Mouse (Mus musculus): ENCODE data around the gene Six4. TPM values are rescaled to one million over a fixed set of nuclear protein-coding genes. Genes with fewer than 3 reads are reported as not detected.

Six4 gene
- polyA plus RNA-seq, 2 experiments = 0.02 TPM; not detected in 1

DNA sequence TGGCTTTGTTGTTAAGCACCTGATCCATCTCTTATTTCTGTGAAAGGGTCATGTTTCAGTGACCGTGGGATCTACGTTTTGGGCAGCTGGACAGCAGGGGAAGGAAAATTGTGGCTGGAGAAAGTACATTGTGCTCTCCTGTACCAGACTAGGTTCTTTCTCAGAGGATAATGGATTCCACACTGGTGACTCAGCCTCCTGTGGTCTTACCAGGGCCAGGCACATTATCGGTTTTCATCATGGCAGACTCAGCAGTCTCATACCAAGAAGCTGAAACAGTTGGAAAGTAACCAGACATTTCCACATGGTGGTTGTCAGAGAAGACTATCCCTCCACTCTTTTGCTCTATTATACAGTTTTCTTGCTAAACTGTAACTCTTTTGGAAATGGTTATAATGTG, 34.0 kb upstream of the Six4 start:
- Histone ChIP-seq H3K4me3 (ENCODE audit: insufficient read depth in 1 of 2, low read depth in 2 of 2, low read length in 2 of 2) (no peak overlapping the region), H3K36me3 (replicated peaks; ENCODE audit: control insufficient read depth, insufficient read depth, low read depth) (no peaks in the 10 kb centered on the region), H3K27ac (no peak overlapping the region), H3K4me1 (replicated peaks; ENCODE audit: control insufficient read depth in 2 of 2, insufficient read depth in 2 of 2, low read length in 1 of 2) (peaks cover 0 to 1% of the 10 kb centered on the region in 2 experiments; a peak in 1 of 4 replicates), H3K9ac (replicated peaks) (no peak overlapping the region), H3K9me3 (ENCODE audit: control insufficient read depth, low read length) (no peaks in the 10 kb centered on the region), H3K4me2 (ENCODE audit: low read depth) (no peak overlapping the region), H3K27me3 (ENCODE audit: control insufficient read depth, insufficient read depth, low read length) (no peaks in the 10 kb centered on the region)
- no peak for DNase-seq (ENCODE audit: low read depth in 3 of 3, low spot score in 3 of 3)
- no peak for ATAC-seq (ENCODE audit: insufficient read depth)
- 58% methylated on average over 3 of the region's 3 CpGs for whole genome bisulfite sequencing (ENCODE audit: insufficient replicate concordance)
- TF ChIP-seq EP300 (IDR thresholded peaks at IDR 0.05; ENCODE audit: low read depth) = no peak
- TF ChIP-seq CTCF (IDR thresholded peaks at IDR 0.05; ENCODE audit: low read depth) = no peak

DNA sequence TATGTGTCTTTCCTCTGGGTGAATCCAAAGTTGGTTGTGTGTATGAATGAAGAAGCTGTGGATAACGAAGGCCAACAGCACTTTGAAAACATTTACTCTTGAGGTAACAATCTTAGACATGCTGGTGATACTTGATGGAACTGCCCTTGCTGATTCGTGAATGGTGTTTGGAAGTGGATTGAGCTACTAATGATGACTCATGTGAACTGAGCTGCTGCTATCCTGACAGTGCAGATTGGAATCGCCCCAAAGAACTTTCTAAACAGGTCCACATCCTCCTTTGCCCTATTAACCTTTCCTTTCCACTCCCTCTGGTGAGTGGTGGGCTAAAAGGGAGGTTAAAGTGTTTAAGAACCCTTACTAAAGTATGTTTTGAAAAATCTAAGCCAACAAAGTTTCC, 27.5 kb upstream of the Six4 start:
- ATAC-seq (ENCODE audit: insufficient read depth) = peak; percentile 60; the same call in 1 of the 2 replicates
- no peaks in the 10 kb centered on the region for H3K36me3 ChIP-seq (replicated peaks; ENCODE audit: control insufficient read depth, insufficient read depth, low read depth)
- no peak overlapping the region for H3K9ac ChIP-seq (replicated peaks)
- 72% methylated on average over 3 of the region's 3 CpGs for WGBS (ENCODE audit: insufficient replicate concordance)
- no peaks in the 10 kb centered on the region for H3K4me1 ChIP-seq (replicated peaks; ENCODE audit: control insufficient read depth in 2 of 2, insufficient read depth in 2 of 2, low read length in 1 of 2)
- no peak overlapping the region for H3K27ac ChIP-seq
- H3K27me3 ChIP-seq (ENCODE audit: control insufficient read depth, insufficient read depth, low read length) = no peaks in the 10 kb centered on the region
- no peaks in the 10 kb centered on the region for H3K9me3 ChIP-seq (ENCODE audit: control insufficient read depth, low read length)
- DNase-seq (ENCODE audit: low read depth in 3 of 3, low spot score in 3 of 3) = no peak
- TF ChIP-seq CTCF (IDR thresholded peaks at IDR 0.05; ENCODE audit: low read depth) (no peak), EP300 (IDR thresholded peaks at IDR 0.05; ENCODE audit: low read depth) (no peak)
- no peak overlapping the region for H3K4me3 ChIP-seq (ENCODE audit: insufficient read depth in 1 of 2, low read depth in 2 of 2, low read length in 2 of 2)
- H3K4me2 ChIP-seq (ENCODE audit: low read depth) = no peak overlapping the region

DNA sequence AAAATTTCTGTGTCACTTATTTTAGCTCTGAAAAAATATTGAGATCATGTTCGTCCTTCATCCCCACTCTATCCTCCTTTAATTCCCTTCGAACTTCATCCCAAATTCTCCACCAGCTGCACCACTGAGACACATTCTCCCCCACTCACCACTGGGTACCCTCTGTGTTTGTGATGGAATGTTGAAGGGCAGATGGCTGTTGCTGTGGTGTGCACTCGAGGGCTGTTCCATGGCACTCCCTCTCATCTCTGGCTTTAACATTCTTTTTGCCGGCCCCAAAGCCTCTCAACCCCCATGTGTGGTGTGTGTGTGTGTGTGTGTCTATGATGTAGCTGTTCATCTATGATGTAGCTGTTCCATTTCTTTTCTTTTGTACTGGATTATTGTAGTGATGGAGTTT, 12.0 kb upstream of the Six4 start:
- Histone ChIP-seq H3K4me1 (replicated peaks; ENCODE audit: control insufficient read depth in 2 of 2, insufficient read depth in 2 of 2, low read length in 1 of 2) (peaks cover 3 to 4% of the 10 kb centered on the region in 2 experiments), H3K27me3 (ENCODE audit: control insufficient read depth, insufficient read depth, low read length) (0 out of 2 replicates have a peak, but pooled peaks cover under 1% of the 10 kb centered on the region), H3K27ac (no peak overlapping the region), H3K36me3 (replicated peaks; ENCODE audit: control insufficient read depth, insufficient read depth, low read depth) (no peaks in the 10 kb centered on the region), H3K4me3 (ENCODE audit: insufficient read depth in 1 of 2, low read depth in 2 of 2, low read length in 2 of 2) (no peak overlapping the region), H3K9ac (replicated peaks) (no peak overlapping the region), H3K4me2 (ENCODE audit: low read depth) (no peak overlapping the region), H3K9me3 (ENCODE audit: control insufficient read depth, low read length) (no peaks in the 10 kb centered on the region)
- no peak for TF ChIP-seq CTCF (IDR thresholded peaks at IDR 0.05; ENCODE audit: low read depth)
- TF ChIP-seq EP300 (IDR thresholded peaks at IDR 0.05; ENCODE audit: low read depth) = no peak
- ATAC-seq (ENCODE audit: insufficient read depth) (no peak), DNase-seq (ENCODE audit: low read depth in 3 of 3, low spot score in 3 of 3) (no peak)
- WGBS (ENCODE audit: insufficient replicate concordance) = 75% methylated on average over 4 of the region's 4 CpGs

DNA sequence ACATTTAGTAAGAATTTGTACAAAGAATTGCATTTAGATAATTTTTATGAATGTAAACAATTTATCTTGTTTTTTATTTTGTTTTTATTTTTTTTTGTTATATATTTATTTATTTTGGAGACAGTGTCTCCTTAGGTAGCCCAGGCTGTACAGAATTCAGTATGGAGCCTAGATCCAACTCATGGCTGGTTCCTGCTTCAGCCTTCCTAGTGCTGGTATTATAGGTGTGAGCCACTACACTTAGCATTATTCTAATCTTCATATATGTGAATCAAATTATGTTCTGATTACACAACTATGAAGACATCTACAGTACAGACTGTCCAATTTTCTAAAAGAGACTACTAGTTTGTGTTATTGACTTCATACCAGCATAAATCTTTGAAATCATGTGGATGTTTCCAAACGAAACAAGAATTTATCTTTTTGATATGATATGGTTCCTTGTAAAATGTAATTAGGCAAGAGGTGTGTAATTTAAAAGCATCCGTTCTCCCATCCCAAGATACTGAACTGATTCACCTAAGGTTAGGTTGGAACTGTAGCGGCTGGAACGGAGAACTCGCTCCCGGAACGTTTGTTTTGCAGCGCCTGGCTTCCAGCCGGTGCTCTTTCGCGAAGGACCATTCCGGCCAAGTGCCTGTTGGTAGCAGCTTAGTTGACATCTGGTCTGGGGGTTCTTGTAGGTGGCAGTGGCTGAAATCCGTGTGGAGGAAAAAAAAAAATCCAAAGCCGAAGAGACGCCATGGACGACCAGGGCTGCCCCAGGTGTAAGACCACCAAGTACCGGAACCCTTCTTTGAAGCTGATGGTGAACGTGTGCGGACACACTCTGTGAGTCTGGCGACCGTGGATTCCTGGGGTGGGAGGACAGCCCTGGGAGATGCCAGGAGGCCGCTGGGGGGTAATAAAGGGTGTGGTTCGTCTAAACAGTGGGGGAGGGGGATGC, 10.1 kb upstream of the Six4 start, which contains the start of gene Mnat1:
Gene Mnat1 (plus strand): TSS at position 625 of the 949 bp plus-strand sequence.
- DNase-seq (ENCODE audit: low read depth in 3 of 3, low spot score in 3 of 3) = peak; percentile 52 to 63 (median 59)
- Histone ChIP-seq H3K9me3 (ENCODE audit: control insufficient read depth, low read length) (no peaks in the 10 kb centered on the region), H3K4me1 (replicated peaks; ENCODE audit: control insufficient read depth in 2 of 2, insufficient read depth in 2 of 2, low read length in 1 of 2) (peaks cover 3 to 4% of the 10 kb centered on the region in 2 experiments), H3K36me3 (replicated peaks; ENCODE audit: control insufficient read depth, insufficient read depth, low read depth) (no peaks in the 10 kb centered on the region), H3K27ac (no peak within 1 kb of the TSS; the same call in 1 of the 2 replicates), H3K4me3 (ENCODE audit: insufficient read depth in 1 of 2, low read depth in 2 of 2, low read length in 2 of 2) (peak within 1 kb of the TSS; percentile 87 to 91), H3K4me2 (ENCODE audit: low read depth) (peak within 1 kb of the TSS; percentile 76), H3K9ac (replicated peaks) (peak within 1 kb of the TSS; percentile 90), H3K27me3 (ENCODE audit: control insufficient read depth, insufficient read depth, low read length) (0 out of 2 replicates have a peak, but pooled peaks cover 2% of the 10 kb centered on the region)
- ATAC-seq (ENCODE audit: insufficient read depth) = peak; percentile 82
- no peak for TF ChIP-seq CTCF (IDR thresholded peaks at IDR 0.05; ENCODE audit: low read depth)
- no peak for TF ChIP-seq EP300 (IDR thresholded peaks at IDR 0.05; ENCODE audit: low read depth)
- WGBS (ENCODE audit: insufficient replicate concordance) = 1% methylated on average over 23 of the region's 23 CpGs
